Mouse (Mus musculus): ENCODE measurements at regions not wholly inside any gene's neighbourhood (a gene's known extent, or its start where the extent isn't known, plus 50 kb on each side); places are given as distances from the start of the nearest gene placed in this dataset.

DNA sequence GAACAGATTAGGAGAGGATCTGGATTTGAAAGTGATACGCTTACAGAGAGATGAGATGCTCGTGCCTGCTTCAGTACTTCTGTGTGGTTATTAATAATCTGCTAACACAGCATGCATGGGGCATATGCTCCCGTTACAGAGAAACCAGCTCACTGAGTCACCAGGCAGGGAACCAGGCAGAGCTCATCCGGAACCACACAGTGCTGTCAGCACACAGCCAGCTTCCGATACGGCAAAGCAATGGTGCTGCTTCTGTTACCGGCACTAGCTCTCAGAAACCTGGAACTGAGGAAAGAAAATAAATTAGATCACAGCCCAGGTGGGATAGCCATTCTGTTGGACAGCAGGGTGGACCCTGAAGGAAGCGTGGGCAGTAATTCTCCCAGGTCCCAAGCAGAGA, 216.1 kb upstream of the Sptlc3 start:
- H3K9me3 ChIP-seq (ENCODE audit: control insufficient read depth, low read length), result no peaks in the 10 kb centered on the region
- no peak overlapping the region for H3K4me2 ChIP-seq (ENCODE audit: low read depth, low read length)
- no peak for ATAC-seq (ENCODE audit: low read depth)
- H3K4me3 ChIP-seq (ENCODE audit: low read depth, low read length), result no peak overlapping the region
- no peaks in the 10 kb centered on the region for H3K27me3 ChIP-seq (ENCODE audit: control insufficient read depth, insufficient read depth, low read length)
- no peak overlapping the region for H3K9ac ChIP-seq (replicated peaks; ENCODE audit: low read depth, low read length)
- H3K36me3 ChIP-seq (ENCODE audit: control insufficient read depth, insufficient read depth, low read length), result no peaks in the 10 kb centered on the region
- 86% methylated on average over 8 of the region's 8 CpGs for WGBS
- H3K4me1 ChIP-seq (ENCODE audit: control insufficient read depth, insufficient read depth, low read length), result no peaks in the 10 kb centered on the region
- H3K27ac ChIP-seq (ENCODE audit: low read depth, low read length), result no peak overlapping the region

DNA sequence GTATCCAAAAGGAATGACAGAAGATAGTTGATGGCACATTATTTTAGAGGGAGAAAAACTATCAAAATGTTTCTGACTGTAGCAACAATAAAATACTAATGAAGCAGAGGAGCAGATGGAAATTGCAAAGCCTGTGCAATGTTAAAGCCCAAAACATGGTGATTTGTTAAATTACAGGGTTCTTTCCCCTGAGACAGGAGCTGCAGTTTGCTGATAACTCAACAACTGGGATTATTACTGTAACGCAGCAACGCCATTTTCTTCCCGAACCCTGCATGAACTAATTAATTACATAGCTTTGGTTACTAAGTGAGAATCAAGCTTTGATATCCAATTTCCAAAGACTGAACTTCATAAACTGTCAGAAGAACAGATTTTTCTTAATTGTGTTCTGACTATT, 212.7 kb upstream of the Sptlc3 start:
- Histone ChIP-seq H3K4me3 (ENCODE audit: low read depth, low read length) (no peak overlapping the region), H3K9me3 (ENCODE audit: control insufficient read depth, low read length) (no peaks in the 10 kb centered on the region), H3K9ac (replicated peaks; ENCODE audit: low read depth, low read length) (no peak overlapping the region), H3K27me3 (ENCODE audit: control insufficient read depth, insufficient read depth, low read length) (no peaks in the 10 kb centered on the region), H3K36me3 (ENCODE audit: control insufficient read depth, insufficient read depth, low read length) (no peaks in the 10 kb centered on the region), H3K27ac (ENCODE audit: low read depth, low read length) (no peak overlapping the region), H3K4me2 (ENCODE audit: low read depth, low read length) (no peak overlapping the region), H3K4me1 (ENCODE audit: control insufficient read depth, insufficient read depth, low read length) (no peaks in the 10 kb centered on the region)
- 44% methylated on average over 3 of the region's 3 CpGs for WGBS
- ATAC-seq (ENCODE audit: low read depth), result no peak

DNA sequence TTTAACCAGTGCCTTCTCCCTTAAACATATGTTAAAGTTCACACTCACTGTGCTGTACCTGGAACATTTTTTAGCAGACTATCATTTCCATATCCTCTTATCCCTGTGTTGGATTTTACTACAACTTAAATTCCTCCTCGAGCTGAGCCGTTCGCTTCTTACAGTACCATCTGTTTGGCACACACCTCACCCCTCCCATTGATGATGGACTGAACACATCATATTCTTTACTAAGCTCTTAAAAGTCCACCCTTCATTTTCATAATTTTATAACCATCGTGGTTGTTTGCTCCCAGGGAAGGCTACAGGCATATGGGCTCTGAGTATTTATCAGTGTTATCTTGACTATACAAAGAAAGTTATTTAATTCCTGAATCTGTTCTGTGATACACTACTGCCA, 209.4 kb upstream of the Sptlc3 start:
- Histone ChIP-seq H3K27me3 (ENCODE audit: control insufficient read depth, insufficient read depth, low read length) (no peaks in the 10 kb centered on the region), H3K4me1 (ENCODE audit: control insufficient read depth, insufficient read depth, low read length) (no peaks in the 10 kb centered on the region), H3K36me3 (ENCODE audit: control insufficient read depth, insufficient read depth, low read length) (no peaks in the 10 kb centered on the region), H3K9ac (replicated peaks; ENCODE audit: low read depth, low read length) (no peak overlapping the region), H3K4me3 (ENCODE audit: low read depth, low read length) (no peak overlapping the region), H3K9me3 (ENCODE audit: control insufficient read depth, low read length) (no peaks in the 10 kb centered on the region), H3K4me2 (ENCODE audit: low read depth, low read length) (no peak overlapping the region), H3K27ac (ENCODE audit: low read depth, low read length) (no peak overlapping the region)
- ATAC-seq (ENCODE audit: low read depth), result no peak
- 85% methylated on average over 4 of the region's 4 CpGs for WGBS

DNA sequence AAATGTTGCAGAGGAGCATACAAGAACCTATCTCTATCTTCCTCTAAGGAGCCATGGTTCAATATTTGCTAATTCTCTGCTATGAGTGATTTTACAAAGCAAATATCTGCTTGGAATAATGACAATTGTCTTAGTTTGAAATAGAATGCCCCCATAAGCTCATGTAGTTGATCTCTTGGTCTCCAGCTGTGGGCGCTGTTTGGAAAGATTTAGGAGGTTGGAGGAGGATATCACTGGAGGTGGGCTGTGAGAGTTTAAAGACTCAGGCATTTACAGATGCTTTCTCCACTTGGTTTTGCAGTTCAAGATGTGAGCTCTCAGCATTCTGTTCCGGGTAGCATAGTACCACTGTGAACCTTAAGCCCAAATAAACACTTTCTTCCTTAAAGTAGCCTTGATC, 207.3 kb upstream of the Sptlc3 start:
- no peak overlapping the region for H3K4me3 ChIP-seq (ENCODE audit: low read depth, low read length)
- H3K4me2 ChIP-seq (ENCODE audit: low read depth, low read length), result no peak overlapping the region
- no peaks in the 10 kb centered on the region for H3K9me3 ChIP-seq (ENCODE audit: control insufficient read depth, low read length)
- H3K36me3 ChIP-seq (ENCODE audit: control insufficient read depth, insufficient read depth, low read length), result no peaks in the 10 kb centered on the region
- H3K9ac ChIP-seq (replicated peaks; ENCODE audit: low read depth, low read length), result no peak overlapping the region
- H3K27me3 ChIP-seq (ENCODE audit: control insufficient read depth, insufficient read depth, low read length), result no peaks in the 10 kb centered on the region
- no peak for ATAC-seq (ENCODE audit: low read depth)
- H3K4me1 ChIP-seq (ENCODE audit: control insufficient read depth, insufficient read depth, low read length), result no peaks in the 10 kb centered on the region
- WGBS, result 62% methylated on average over 2 of the region's 2 CpGs
- no peak overlapping the region for H3K27ac ChIP-seq (ENCODE audit: low read depth, low read length)

DNA sequence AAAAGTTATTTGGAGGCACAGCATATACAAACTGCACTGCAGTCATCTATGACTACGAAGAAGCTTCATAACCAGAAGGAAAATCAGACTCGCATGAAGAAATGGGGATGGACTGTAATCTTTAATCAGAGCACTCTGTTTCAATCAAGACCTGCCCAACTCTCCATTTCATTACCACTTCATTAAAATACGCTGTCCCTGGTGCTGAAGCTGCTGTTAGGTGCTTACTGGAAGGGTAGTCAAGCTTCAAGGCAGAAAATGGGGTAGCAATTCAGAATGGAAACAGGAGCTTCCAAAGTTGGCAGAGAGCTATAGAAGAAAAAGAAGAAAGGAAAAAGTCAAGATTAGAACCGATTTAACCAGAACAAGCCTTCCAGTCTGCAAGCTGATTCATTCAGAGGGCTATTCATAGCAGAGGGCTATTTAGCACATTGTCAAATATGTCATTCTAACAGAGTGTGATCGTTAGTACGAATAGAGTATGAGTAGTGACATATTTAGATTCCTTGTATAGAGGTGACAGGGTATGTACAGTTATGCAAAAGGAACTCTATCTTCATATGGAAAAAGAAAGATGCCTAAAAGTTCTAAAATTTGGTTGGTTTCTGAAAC, 195.1 kb upstream of the Sptlc3 start:
- Histone ChIP-seq H3K4me1 (ENCODE audit: control insufficient read depth, insufficient read depth, low read length) (no peaks in the 10 kb centered on the region), H3K27ac (ENCODE audit: low read depth, low read length) (no peak overlapping the region), H3K36me3 (ENCODE audit: control insufficient read depth, insufficient read depth, low read length) (no peaks in the 10 kb centered on the region), H3K4me3 (ENCODE audit: low read depth, low read length) (no peak overlapping the region), H3K9ac (replicated peaks; ENCODE audit: low read depth, low read length) (no peak overlapping the region), H3K9me3 (ENCODE audit: control insufficient read depth, low read length) (no peaks in the 10 kb centered on the region), H3K4me2 (ENCODE audit: low read depth, low read length) (no peak overlapping the region), H3K27me3 (ENCODE audit: control insufficient read depth, insufficient read depth, low read length) (no peaks in the 10 kb centered on the region)
- WGBS, result 63% methylated on average over 6 of the region's 6 CpGs
- ATAC-seq (ENCODE audit: low read depth), result no peak

DNA sequence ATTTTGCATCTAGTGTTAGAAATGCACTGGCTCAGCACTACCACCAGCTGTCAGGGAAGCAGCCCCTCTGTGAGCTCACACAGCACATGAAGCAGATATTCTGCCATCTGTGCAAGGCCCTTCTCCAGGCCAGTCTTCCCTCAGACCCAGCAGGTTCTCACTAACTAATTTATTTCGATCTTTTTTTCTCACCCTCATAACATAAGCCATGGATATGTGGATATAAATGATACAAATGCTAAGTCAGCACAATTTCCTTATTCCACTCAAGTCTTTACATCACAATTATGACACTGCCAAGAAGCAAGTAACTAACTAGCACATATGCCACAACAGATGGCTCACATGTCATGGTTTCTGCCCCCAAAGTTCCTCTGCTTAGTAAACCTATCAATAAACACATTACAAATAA, 182.3 kb upstream of the Sptlc3 start:
- Histone ChIP-seq H3K4me2 (ENCODE audit: low read depth, low read length) (no peak overlapping the region), H3K27me3 (ENCODE audit: control insufficient read depth, insufficient read depth, low read length) (no peaks in the 10 kb centered on the region), H3K4me1 (ENCODE audit: control insufficient read depth, insufficient read depth, low read length) (no peaks in the 10 kb centered on the region), H3K36me3 (ENCODE audit: control insufficient read depth, insufficient read depth, low read length) (no peaks in the 10 kb centered on the region), H3K4me3 (ENCODE audit: low read depth, low read length) (no peak overlapping the region), H3K9me3 (ENCODE audit: control insufficient read depth, low read length) (no peaks in the 10 kb centered on the region), H3K9ac (replicated peaks; ENCODE audit: low read depth, low read length) (no peak overlapping the region), H3K27ac (ENCODE audit: low read depth, low read length) (no peak overlapping the region)
- WGBS, result 79% methylated on average over 1 of the region's 1 CpGs
- ATAC-seq (ENCODE audit: low read depth), result peak; percentile 81; the same call in 1 of the 2 replicates

DNA sequence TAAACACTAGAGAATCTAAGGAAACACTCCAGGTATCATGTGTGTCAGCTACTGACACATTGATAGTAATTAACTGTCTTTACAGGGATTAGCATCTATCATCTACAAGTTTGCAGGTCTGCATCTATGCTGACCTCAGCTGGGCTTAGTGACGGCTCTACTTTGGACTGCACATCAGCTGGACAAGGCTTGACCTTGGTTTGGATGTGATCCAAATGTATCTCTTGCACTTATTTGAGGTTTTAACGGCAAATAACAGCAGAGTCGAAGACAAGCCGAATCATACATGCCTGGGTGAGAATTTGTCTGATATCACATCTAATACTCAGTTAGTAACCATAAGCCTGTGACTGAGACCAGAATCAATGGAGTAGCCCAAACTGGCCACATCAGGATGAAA, 181.7 kb upstream of the Sptlc3 start:
- 86% methylated on average over 4 of the region's 4 CpGs for WGBS
- Histone ChIP-seq H3K36me3 (ENCODE audit: control insufficient read depth, insufficient read depth, low read length) (no peaks in the 10 kb centered on the region), H3K4me2 (ENCODE audit: low read depth, low read length) (no peak overlapping the region), H3K4me1 (ENCODE audit: control insufficient read depth, insufficient read depth, low read length) (no peaks in the 10 kb centered on the region), H3K9me3 (ENCODE audit: control insufficient read depth, low read length) (no peaks in the 10 kb centered on the region), H3K27ac (ENCODE audit: low read depth, low read length) (no peak overlapping the region), H3K9ac (replicated peaks; ENCODE audit: low read depth, low read length) (no peak overlapping the region), H3K4me3 (ENCODE audit: low read depth, low read length) (no peak overlapping the region), H3K27me3 (ENCODE audit: control insufficient read depth, insufficient read depth, low read length) (no peaks in the 10 kb centered on the region)
- ATAC-seq (ENCODE audit: low read depth), result no peak

DNA sequence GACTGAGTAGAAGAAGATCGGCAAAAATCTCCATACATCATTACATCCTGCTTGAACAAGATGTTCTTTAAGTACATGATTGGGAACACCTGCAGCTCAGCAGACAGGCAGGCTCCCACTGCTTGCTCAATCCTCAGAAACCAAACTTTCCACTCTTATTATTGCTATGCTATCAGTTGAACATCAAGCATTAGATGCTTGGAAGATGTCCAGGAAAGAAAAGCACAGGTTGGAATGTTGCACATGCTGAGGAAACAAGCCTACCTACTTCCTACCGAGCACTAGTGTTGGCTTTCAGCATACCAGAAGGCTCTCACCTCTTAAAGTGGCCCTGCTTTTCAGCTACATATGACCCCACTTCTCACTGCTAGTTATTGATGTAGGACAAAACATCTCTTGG, 171.2 kb upstream of the Sptlc3 start:
- Histone ChIP-seq H3K36me3 (ENCODE audit: control insufficient read depth, insufficient read depth, low read length) (no peaks in the 10 kb centered on the region), H3K27ac (ENCODE audit: low read depth, low read length) (no peak overlapping the region), H3K9me3 (ENCODE audit: control insufficient read depth, low read length) (no peaks in the 10 kb centered on the region), H3K9ac (replicated peaks; ENCODE audit: low read depth, low read length) (no peak overlapping the region), H3K4me3 (ENCODE audit: low read depth, low read length) (no peak overlapping the region), H3K27me3 (ENCODE audit: control insufficient read depth, insufficient read depth, low read length) (no peaks in the 10 kb centered on the region), H3K4me1 (ENCODE audit: control insufficient read depth, insufficient read depth, low read length) (no peaks in the 10 kb centered on the region), H3K4me2 (ENCODE audit: low read depth, low read length) (no peak overlapping the region)
- ATAC-seq (ENCODE audit: low read depth), result no peak
- 80% methylated on average over 2 of the region's 2 CpGs for WGBS

DNA sequence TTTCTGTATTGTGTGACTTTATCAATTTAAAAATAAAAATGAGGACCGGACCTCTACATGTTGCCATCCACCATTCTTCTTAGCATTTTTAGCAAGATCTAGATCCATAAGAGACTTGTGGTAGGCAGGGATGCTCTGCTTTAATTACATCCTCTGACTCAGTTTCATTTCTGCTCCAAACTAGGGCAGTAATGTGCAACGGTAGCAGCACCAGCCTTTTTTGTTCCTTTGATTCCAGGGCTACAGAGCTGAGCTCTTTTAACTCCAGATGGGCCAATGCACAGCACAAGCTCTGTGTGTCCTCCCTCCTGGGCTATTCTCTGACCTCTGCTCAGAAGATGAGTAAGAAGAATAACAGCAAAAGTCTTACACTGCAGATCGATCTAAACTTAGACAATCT, 168.2 kb upstream of the Sptlc3 start:
- 82% methylated on average over 3 of the region's 3 CpGs for WGBS
- H3K27me3 ChIP-seq (ENCODE audit: control insufficient read depth, insufficient read depth, low read length), result no peaks in the 10 kb centered on the region
- no peak overlapping the region for H3K27ac ChIP-seq (ENCODE audit: low read depth, low read length)
- H3K9ac ChIP-seq (replicated peaks; ENCODE audit: low read depth, low read length), result no peak overlapping the region
- no peak overlapping the region for H3K4me2 ChIP-seq (ENCODE audit: low read depth, low read length)
- no peaks in the 10 kb centered on the region for H3K9me3 ChIP-seq (ENCODE audit: control insufficient read depth, low read length)
- ATAC-seq (ENCODE audit: low read depth), result no peak
- H3K4me1 ChIP-seq (ENCODE audit: control insufficient read depth, insufficient read depth, low read length), result no peaks in the 10 kb centered on the region
- H3K4me3 ChIP-seq (ENCODE audit: low read depth, low read length), result no peak overlapping the region
- H3K36me3 ChIP-seq (ENCODE audit: control insufficient read depth, insufficient read depth, low read length), result no peaks in the 10 kb centered on the region
